Mouse (Mus musculus) adrenal gland, adult (tissue): ENCODE data around the gene Map9.
A peak's percentile ranks its signal among the peaks of the same experiment; 100 is the strongest.
"Not testable (repeated sequence)": the region's sequence is repeated elsewhere in the genome, so short reads cannot be mapped to it uniquely, and the experiment has no call there.

Experiments used
- DNase-seq, 2 experiments: peaks; one replicate each; pipeline ENCODE4 v3.0.0; 2022 to 2023; ENCODE audit warnings: low spot score in 1 of 2; ENCODE audit not compliant: inconsistent age in 2 of 2

The Map9 gene

GRCm38 (mm10) chr3:82357797-82358524 lies at the start of gene Map9:
Map9 (plus strand) TSS chr3:82358044.
- peak; percentile 98 for DNase-seq

DNA sequence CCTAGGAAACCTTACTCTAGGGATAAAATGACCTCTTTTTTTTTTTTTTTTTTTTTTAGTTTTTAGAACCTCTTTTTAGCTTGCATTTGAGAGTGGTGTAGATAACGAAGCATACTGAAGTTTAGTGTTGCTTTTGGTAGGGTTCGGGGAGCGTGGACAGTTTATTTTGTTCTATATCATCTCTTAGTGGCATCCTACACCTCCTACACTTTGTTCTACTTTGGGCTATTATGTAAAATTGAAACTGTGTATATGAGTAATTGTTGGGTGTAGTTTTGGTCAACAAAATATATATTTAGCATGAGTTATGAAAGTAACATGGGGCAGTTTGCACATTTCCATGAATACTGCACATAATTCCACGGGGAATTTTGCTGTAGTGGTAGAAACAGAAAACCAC lies 42.1 kb upstream of the Map9 start:
- no peak for DNase-seq

DNA sequence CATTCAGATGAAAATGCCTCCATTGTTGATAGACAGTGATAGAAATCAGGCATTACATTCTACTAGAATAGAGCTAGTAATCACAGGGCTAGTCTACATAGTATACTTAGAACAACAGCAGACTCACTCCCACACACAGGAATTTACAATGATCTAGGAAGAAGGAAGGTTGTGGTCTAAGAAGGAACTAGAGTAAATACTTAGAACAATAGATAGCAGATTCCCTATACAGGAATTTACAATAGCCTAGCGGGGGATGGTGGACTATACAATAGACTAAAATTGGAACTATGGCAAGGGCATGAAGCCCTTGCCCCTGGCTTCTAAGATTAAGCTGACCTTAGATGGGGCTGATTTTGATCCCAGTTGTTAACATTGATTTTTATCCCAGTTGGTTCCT lies 31.1 kb upstream of the Map9 start:
- DNase-seq, result not testable (repeated sequence)

DNA sequence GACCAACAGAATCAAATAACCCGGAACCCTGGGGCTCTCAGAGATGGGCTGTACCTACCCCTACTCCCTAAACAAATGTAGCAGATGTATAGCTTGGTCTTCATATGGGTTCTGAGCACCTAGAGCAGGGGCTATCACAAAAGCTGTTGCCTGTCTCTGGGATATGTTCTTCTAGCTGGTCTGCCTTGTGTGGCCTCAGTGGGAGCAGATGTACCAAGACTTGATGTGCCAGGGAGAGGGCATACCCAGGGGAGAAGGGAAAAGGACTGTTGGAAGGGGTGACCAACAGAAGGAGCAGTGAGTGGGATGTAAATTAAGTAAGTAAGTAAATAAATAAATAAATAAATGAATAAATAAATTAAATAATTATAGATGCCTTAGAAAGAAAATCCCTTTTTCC lies 25.8 kb upstream of the Map9 start:
- DNase-seq, result no peak

- DNase-seq, result no peak
Measured at GRCm38 (mm10) chr3:82332536-82332935, 25.3 kb upstream of the Map9 start.

DNA sequence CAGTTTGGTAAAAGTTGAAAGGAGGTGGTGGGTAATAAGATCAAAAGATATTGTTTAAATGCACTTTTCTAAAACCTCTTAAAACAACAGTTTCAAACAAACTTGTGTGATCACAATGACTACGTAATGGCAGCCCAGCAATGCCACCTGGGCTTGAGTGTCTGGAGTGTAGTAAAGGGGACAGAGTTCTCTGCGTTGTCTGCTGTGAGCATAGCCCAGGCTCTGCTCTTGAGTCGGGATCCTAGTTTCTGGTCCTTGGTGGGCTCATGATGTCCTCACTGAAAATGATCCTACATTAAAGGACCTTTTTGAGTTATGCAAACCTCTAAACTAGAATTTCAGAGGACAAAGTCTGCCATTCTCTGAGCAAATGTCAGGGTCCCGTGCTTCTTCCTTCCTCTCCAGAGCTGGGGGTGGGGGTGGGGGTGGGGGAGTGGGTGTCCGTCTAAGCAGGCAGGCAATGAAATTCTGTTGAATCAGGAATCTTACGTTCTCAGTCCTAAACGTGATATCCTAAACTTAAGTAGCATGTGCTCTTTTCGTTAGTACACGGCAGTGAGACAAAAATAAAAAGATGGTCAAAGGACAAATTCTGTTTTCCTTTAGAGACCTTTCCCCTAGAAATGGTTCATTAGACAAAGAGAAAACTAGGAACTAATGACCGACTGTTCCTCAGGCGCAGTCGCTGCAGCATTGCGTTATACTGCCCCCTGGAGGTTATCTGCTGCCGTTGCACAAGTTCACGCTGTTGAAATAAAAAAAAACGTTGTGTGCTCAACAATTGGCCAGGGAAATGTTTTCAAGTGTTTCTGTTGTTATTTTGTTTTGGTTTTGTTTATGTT lies 24.5 kb upstream of the Map9 start:
- DNase-seq, result peak; percentile 34 to 82

DNA sequence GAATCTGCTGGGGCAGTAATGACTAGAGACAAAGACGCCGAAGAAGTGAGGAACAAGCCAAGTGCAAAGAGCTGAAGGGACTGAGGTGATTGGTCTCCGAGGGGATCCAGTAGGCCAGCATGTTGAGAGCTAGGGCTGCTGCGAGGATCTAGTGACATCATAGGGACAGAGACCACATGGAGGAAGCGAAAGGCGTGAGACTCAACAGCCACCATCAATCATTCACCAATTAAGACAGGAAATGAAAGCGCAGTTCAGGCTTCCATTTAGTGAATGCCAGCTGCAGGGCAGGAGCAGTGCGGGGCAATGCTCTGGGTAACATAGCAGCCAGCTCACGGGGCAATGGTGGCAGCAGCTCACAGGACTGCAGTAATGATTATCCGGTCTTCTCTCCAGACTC lies 17.7 kb upstream of the Map9 start:
- no peak for DNase-seq

GRCm38 (mm10) chr3:82348277-82348860 lies 9.5 kb upstream of the Map9 start:
- no peak for DNase-seq

GRCm38 (mm10) chr3:82350321-82350720 lies 7.5 kb upstream of the Map9 start:
- DNase-seq, result no peak

DNA sequence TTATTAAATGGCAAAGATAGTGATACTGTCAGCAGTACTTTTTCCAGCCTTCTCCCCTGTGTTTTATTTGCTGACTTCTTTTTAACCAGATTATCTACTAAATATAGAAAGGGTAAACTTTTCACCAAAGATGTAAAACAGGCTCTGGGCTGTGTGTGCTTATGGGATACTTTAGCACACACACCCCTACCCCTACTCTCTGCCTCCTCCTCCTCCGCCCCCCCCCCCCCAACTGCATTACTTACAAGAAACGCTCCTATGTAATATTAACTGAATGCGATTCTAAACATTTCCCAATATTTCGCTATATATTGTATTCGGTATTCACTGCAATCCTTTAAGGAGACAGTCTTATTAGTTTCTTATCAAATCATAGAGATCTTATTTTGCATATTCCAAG lies 504 bp upstream of the Map9 start:
- DNase-seq, result peak in 1 of 2 experiments; percentile 26

GRCm38 (mm10) chr3:82359036-82359435 lies 1.2 kb downstream of the Map9 start:
- DNase-seq, result no peak

GRCm38 (mm10) chr3:82362452-82362851 lies 4.6 kb downstream of the Map9 start:
- peak in 1 of 2 experiments; percentile 33 for DNase-seq

GRCm38 (mm10) chr3:82364505-82364904 lies 6.7 kb downstream of the Map9 start:
- DNase-seq, result no peak

- DNase-seq, result peak in 1 of 2 experiments; percentile 58
Measured at GRCm38 (mm10) chr3:82364988-82365387, 7.1 kb downstream of the Map9 start.

GRCm38 (mm10) chr3:82369063-82369860 lies 11.4 kb downstream of the Map9 start:
- DNase-seq, result no peak

DNA sequence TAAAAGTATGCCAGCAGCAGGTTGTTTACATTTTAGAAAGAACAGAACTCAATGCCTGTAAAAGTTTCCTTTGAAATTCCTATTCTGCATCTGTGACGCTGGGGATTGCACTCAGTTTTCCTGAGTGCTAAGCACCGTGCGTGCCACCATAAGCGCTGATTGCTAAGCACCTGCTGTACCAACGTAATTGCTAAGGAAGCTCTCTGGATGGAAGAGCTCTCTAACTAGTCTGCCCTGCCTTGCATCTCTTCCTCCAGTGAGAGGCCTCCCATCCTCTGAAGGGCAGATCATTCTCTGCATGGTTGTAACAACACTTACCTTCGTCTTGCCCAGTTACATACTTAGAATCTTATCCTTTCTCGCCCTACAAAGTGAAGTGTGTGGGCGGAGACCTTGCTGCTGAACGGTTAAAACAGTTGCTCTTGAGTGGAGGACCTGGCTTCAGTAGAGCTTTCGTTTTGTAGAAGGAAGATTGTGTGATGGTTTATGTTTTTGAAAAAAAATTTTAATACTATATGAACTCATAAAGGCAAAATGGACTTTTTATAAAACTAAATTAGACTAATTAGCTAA lies 12.7 kb downstream of the Map9 start:
- DNase-seq, result no peak

DNA sequence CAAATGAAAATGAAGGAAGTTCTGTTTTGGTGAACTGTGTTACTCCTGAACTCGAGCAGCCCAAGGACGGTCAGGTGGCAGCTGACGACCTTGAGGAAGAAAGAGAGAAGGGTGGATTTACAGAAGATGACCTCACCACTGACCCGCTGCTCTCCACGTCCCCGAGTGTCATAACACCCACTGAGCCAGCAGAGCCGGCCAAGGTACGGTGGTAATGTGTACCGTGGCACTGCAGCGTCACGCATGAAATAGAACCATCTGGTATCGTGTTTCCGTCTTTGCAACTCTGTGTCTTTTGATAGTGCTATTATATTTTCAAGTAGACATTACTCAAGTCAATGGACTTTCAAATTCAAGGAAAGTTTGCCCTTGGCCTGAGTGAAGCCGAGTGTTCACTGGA lies 19.1 kb downstream of the Map9 start:
- peak in 1 of 2 experiments; percentile 23 for DNase-seq

DNA sequence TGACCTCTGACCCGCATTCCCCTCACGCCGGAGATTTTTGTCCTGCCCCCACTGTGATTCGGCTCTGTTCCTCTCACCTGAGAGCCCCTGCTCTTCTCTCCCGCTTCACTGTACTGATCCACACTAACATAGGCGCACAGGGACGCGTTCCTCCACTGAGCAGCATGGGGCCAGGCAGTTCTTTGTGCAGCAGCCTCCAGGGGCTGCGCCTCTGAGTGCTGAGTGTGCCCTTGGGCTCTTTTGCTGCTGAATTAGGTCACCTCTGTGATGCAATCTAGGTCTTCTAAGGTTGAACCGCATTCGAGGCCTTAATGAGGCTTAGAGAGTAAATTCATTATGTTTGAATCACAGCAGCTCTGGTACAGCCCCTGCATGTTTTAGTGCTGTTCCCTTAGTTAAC lies 24.5 kb downstream of the Map9 start:
- DNase-seq, result peak; percentile 24 to 78

DNA sequence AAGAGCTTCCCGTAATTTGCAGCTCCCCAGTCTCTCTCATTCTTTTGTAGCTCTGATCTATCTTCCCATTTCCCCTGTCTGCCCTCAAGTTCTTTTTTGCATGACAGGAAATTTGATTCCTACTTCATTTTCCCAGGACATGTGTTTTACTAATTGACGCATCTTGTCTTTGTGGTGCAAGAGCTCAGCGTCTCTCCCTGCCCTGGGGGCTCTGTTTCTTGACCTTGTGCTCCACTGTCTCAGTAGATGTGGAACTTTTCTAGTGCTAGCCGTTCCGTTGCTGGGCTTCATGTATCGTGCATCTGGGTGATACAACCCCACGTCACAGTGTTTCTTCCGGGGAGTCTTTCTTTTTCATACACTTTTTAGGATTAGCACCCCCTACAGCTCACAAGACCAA lies 27.2 kb downstream of the Map9 start:
- DNase-seq, result no peak

DNA sequence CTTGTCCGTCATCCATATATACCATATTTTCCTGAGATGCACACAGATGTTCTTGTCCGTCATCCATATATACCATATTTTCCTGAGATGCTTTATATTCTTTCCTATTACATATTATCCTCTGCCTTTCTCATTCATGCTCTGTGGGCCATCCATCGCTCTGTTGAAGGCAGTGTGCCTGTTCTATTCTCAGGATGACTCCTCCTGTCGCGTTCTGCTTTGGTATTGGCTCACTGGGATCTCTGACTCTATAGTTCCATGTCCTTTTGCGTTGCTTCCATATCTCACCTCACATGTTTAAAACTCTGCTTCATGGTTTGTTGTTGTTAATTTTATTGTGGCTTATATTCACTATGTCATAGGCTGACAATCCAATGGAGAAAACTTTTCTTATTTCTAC lies 48.0 kb downstream of the Map9 start:
- DNase-seq, result no peak

- DNase-seq, result no peak
Measured at GRCm38 (mm10) chr3:82406336-82406735, 48.5 kb downstream of the Map9 start.
